Mouse (Mus musculus): Measurements from ENCODE around the gene S100z. TPM values are rescaled to one million over a fixed set of nuclear protein-coding genes. Genes with fewer than 3 reads are reported as not detected.
A peak's percentile ranks its signal among the peaks of the same experiment; 100 is the strongest.

S100z gene
- polyA plus RNA-seq, 1 experiment from 2014 or later, result 0.60 TPM

- H3K36me3 ChIP-seq (replicated peaks), result no peaks in the 10 kb centered on the region
- no peaks in the 10 kb centered on the region for H3K9me3 ChIP-seq
- H3K27me3 ChIP-seq (replicated peaks; ENCODE audit: low read depth, poor library complexity, severe bottlenecking), result peaks cover 52% of the 10 kb centered on the region
- peaks cover 18% of the 10 kb centered on the region for H3K4me1 ChIP-seq
- peak overlapping the region; percentile 51; the same call in 1 of the 2 replicates for H3K27ac ChIP-seq (replicated peaks)
- WGBS, result 1% methylated on average over 46 of the region's 46 CpGs
- peak; percentile 69 for DNase-seq (ENCODE audit: low spot score)
- peak overlapping the region; percentile 62 for H3K4me3 ChIP-seq
Observed at GRCm38 (mm10) chr13:95443376-95444233, 34.9 kb downstream of the S100z start.

- H3K9me3 ChIP-seq, result no peaks in the 10 kb centered on the region
- no peaks in the 10 kb centered on the region for H3K36me3 ChIP-seq (replicated peaks)
- H3K4me1 ChIP-seq, result peaks cover 18% of the 10 kb centered on the region
- 23% methylated on average over 4 of the region's 4 CpGs for WGBS
- H3K4me3 ChIP-seq, result peak overlapping the region; percentile 62; the same call in 1 of the 2 replicates
- peaks cover 56% of the 10 kb centered on the region for H3K27me3 ChIP-seq (replicated peaks; ENCODE audit: low read depth, poor library complexity, severe bottlenecking)
- DNase-seq (ENCODE audit: low spot score), result no peak
- no peak overlapping the region for H3K27ac ChIP-seq (replicated peaks)
Observed at GRCm38 (mm10) chr13:95442901-95443300, 35.6 kb downstream of the S100z start.

GRCm38 (mm10) chr13:95439569-95439968 lies 39.0 kb downstream of the S100z start:
- peaks cover 39% of the 10 kb centered on the region for H3K27me3 ChIP-seq (replicated peaks; ENCODE audit: low read depth, poor library complexity, severe bottlenecking)
- H3K27ac ChIP-seq (replicated peaks), result no peak overlapping the region
- no peaks in the 10 kb centered on the region for H3K9me3 ChIP-seq
- DNase-seq (ENCODE audit: low spot score), result no peak
- 85% methylated on average over 5 of the region's 5 CpGs for WGBS
- H3K4me1 ChIP-seq, result peaks cover 18% of the 10 kb centered on the region
- H3K4me3 ChIP-seq, result no peak overlapping the region
- H3K36me3 ChIP-seq (replicated peaks), result no peaks in the 10 kb centered on the region

- peaks cover 4% of the 10 kb centered on the region; the same call in 1 of the 2 replicates for H3K4me1 ChIP-seq
- no peaks in the 10 kb centered on the region for H3K27me3 ChIP-seq (replicated peaks; ENCODE audit: low read depth, poor library complexity, severe bottlenecking)
- no peaks in the 10 kb centered on the region for H3K36me3 ChIP-seq (replicated peaks)
- H3K4me3 ChIP-seq, result no peak overlapping the region
- H3K27ac ChIP-seq (replicated peaks), result no peak overlapping the region
- no peak for DNase-seq (ENCODE audit: low spot score)
- WGBS, result 82% methylated on average over 10 of the region's 10 CpGs
- H3K9me3 ChIP-seq, result no peaks in the 10 kb centered on the region
Observed at GRCm38 (mm10) chr13:95431760-95432159, 46.8 kb downstream of the S100z start.

GRCm38 (mm10) chr13:95427499-95427898 lies 51.0 kb downstream of the S100z start:
- no peak for DNase-seq (ENCODE audit: low spot score)
- no peak overlapping the region for H3K27ac ChIP-seq (replicated peaks)
- no peak overlapping the region for H3K4me3 ChIP-seq
- no peaks in the 10 kb centered on the region for H3K9me3 ChIP-seq
- H3K4me1 ChIP-seq, result peaks cover 4% of the 10 kb centered on the region; the same call in 1 of the 2 replicates
- H3K36me3 ChIP-seq (replicated peaks), result no peaks in the 10 kb centered on the region
- 93% methylated on average over 3 of the region's 3 CpGs for WGBS
- no peaks in the 10 kb centered on the region for H3K27me3 ChIP-seq (replicated peaks; ENCODE audit: low read depth, poor library complexity, severe bottlenecking)

Other genes with a start within 250 kb of the S100z start
- 1.1 and 1.9 TPM in 2 replicates for gene Pde8b, start 228.4 kb downstream of the S100z start, polyA plus RNA-seq (2016; fragmentation: Nextera tagmentation; extraction: Ambion mirVana)
- 61.0 and 68.3 TPM in 2 replicates for gene Zbed3, start 155.1 kb downstream of the S100z start, polyA plus RNA-seq (2016; fragmentation: Nextera tagmentation; extraction: Ambion mirVana)
- gene Aggf1, start 103.4 kb downstream of the S100z start, polyA plus RNA-seq (2016; fragmentation: Nextera tagmentation; extraction: Ambion mirVana), result 38.0 and 38.1 TPM in 2 replicates
- 0.80 and 1.4 TPM in 2 replicates for gene Crhbp, start 33.8 kb downstream of the S100z start, polyA plus RNA-seq (2016; fragmentation: Nextera tagmentation; extraction: Ambion mirVana)
- gene F2rl1, start 46.5 kb upstream of the S100z start, polyA plus RNA-seq (2016; fragmentation: Nextera tagmentation; extraction: Ambion mirVana), result 0.15 and 0.19 TPM in 2 replicates
- gene F2r, start 139.8 kb upstream of the S100z start, polyA plus RNA-seq (2016; fragmentation: Nextera tagmentation; extraction: Ambion mirVana), result 120 and 127 TPM in 2 replicates
- gene F2rl2, start 218.1 kb upstream of the S100z start, polyA plus RNA-seq (2016; fragmentation: Nextera tagmentation; extraction: Ambion mirVana), result 1.7 and 2.0 TPM in 2 replicates